Mouse (Mus musculus): ENCODE data around the gene Nptxr. TPM values are rescaled to one million over a fixed set of nuclear protein-coding genes. Genes with fewer than 3 reads are reported as not detected.
A peak's percentile ranks its signal among the peaks of the same experiment; 100 is the strongest.

Gene Nptxr
- 0.12 and 0.13 TPM in 2 replicates for polyA plus RNA-seq (2015; fragmentation: Nextera tagmentation; extraction: Ambion mirVana)

DNA sequence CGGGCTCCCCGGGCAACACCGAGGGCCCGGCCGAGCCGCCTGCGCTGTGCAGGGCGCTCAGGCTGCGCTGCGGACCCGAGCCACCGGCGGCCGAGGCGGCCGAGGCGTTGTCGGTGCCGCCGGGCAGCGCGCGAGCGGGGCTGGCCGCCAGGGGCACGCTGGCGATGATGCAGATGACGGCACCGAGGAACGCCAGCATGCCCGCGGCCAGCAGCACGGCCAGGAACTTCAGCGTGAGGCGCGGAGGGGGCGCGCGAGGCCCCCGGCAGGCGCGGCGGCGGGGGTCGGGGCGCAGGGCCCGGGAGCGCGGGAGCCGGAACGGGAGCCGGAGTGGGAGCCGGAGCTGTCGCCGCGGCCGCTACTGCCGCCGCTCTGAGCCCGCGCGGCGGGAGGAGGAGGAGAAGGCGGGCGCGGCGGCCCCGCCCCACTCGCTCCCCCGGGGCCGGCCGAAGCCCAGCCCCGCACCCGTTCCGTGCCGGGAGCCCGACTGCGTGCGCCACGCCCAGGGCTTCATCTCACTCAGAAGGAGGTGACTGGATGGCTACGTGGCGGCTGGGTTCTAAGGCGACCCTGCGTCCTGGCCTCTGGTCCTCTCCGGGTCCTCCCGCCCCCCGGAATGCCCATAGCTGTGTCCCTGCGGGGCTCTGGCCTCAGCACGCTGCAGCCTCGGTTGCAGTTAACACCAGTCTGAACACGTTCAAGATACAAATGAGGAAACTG lies at the start of gene Nptxr:
Gene Nptxr (minus strand): TSS at position 415 of the 720 bp plus-strand sequence.
- no peak within 1 kb of the TSS for H3K27ac ChIP-seq
- peaks cover 93% of the 10 kb centered on the region for H3K27me3 ChIP-seq
- H3K9ac ChIP-seq = no peak within 1 kb of the TSS; the same call in 1 of the 2 replicates
- H3K9me3 ChIP-seq (replicated peaks) = no peaks in the 10 kb centered on the region
- no peak; the same call in 1 of the 2 replicates for ATAC-seq (ENCODE audit: low read depth)
- no peaks in the 10 kb centered on the region for H3K36me3 ChIP-seq
- peak within 1 kb of the TSS; percentile 56 for H3K4me3 ChIP-seq (replicated peaks)
- WGBS (ENCODE audit: insufficient replicate concordance) = 1% methylated on average over 66 of the region's 91 CpGs
- no peak for DNase-seq
- peaks cover 8% of the 10 kb centered on the region for H3K4me1 ChIP-seq (replicated peaks)
- peak within 1 kb of the TSS; percentile 74 for H3K4me2 ChIP-seq

DNA sequence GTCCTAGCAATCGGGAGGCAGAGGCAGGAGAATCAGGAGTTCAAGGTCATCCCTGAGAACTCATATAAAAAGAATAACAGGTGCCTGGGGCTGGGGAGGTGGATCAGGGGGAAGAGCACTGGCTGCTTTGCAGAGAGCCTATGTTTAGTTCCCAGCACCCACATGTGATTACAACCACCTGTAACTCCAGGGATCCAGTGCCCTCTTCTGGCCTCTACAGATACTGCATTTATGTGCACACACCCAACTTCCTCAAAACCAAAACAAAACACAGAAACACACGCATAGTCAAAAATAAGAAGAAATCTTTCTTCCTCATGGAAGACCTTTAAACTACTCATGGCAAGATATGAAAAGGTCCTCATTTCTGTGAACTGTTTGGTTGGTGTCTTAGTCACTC lies 45.6 kb upstream of the Nptxr start:
- Histone ChIP-seq H3K4me3 (replicated peaks) (no peak overlapping the region), H3K36me3 (no peaks in the 10 kb centered on the region), H3K27ac (no peak overlapping the region), H3K27me3 (peaks cover 12% of the 10 kb centered on the region), H3K9me3 (replicated peaks) (0 out of 2 replicates have a peak, but pooled peaks cover 4% of the 10 kb centered on the region), H3K9ac (no peak overlapping the region), H3K4me2 (no peak overlapping the region), H3K4me1 (replicated peaks) (no peaks in the 10 kb centered on the region)
- DNase-seq = no peak
- 70% methylated on average over 2 of the region's 2 CpGs for WGBS (ENCODE audit: insufficient replicate concordance)
- ATAC-seq (ENCODE audit: low read depth) = no peak

DNA sequence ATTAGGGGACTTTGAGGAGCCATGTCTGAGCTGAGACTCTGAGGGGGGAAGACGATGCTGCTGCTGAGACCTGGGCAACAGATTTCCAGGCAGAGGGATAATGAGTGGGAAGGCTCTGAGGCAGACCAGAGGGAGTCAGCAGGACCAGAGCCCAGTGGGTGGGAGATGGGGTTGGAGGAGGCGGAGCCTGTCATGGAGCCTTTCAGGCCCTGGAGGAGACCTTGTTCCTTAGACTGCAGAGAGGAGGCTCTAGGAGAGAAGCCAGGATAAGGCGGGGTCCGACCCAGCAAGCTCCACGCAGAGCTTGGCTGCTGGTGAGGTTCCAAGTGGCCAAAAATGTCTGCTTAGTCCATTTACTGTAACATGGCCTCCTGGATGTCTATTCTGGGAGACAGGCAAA lies 42.5 kb upstream of the Nptxr start:
- Histone ChIP-seq H3K9me3 (replicated peaks) (0 out of 2 replicates have a peak, but pooled peaks cover 4% of the 10 kb centered on the region), H3K36me3 (no peaks in the 10 kb centered on the region), H3K4me2 (no peak overlapping the region), H3K4me3 (replicated peaks) (no peak overlapping the region), H3K9ac (no peak overlapping the region), H3K27me3 (peaks cover 18% of the 10 kb centered on the region), H3K27ac (no peak overlapping the region), H3K4me1 (replicated peaks) (no peaks in the 10 kb centered on the region)
- ATAC-seq (ENCODE audit: low read depth) (no peak), DNase-seq (no peak)
- 25% methylated on average over 5 of the region's 5 CpGs for WGBS (ENCODE audit: insufficient replicate concordance)

DNA sequence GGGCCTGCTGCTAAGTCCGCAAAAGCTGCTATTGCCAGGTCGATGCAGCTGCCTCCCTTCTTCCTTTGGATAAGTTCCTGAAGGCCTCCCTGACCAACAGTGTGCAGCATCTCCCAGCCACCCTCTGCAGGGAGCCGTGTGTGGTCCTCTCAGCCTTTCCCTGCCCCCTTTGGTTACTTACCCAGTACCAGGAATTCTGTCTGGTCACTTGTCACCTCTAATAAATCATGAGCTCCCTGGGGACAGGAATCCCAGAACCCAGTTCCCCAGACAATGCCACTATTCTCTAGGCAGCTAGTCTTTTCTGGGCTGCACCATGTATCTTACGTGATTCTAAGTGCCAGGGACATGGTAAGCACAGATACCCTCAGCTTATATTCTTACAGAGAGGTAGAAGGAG lies 41.4 kb upstream of the Nptxr start:
- H3K4me2 ChIP-seq = no peak overlapping the region
- no peak overlapping the region for H3K27ac ChIP-seq
- H3K9ac ChIP-seq = no peak overlapping the region
- 0 out of 2 replicates have a peak, but pooled peaks cover 4% of the 10 kb centered on the region for H3K9me3 ChIP-seq (replicated peaks)
- H3K4me3 ChIP-seq (replicated peaks) = no peak overlapping the region
- H3K4me1 ChIP-seq (replicated peaks) = no peaks in the 10 kb centered on the region
- no peak for ATAC-seq (ENCODE audit: low read depth)
- no peaks in the 10 kb centered on the region for H3K36me3 ChIP-seq
- peaks cover 22% of the 10 kb centered on the region for H3K27me3 ChIP-seq
- WGBS (ENCODE audit: insufficient replicate concordance) = 50% methylated on average over 4 of the region's 4 CpGs
- DNase-seq = no peak

DNA sequence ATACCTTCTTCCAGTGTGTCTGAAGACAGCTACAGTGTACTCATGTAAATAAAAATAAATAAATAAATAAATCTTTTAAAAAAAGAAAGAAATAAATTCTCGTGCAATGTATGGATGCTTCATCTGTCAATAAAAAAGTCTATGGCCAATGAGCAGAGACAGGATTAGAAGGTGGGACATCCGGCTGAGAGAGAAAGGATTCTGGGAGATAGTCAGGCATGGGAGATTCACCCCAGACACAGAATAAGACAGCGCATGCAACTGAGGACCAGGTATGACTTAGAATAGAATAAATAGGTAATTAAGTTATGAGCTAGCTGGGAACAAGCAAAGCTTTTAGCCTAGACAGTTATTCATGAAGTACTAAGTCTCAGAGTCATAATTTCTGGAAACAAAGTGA lies 38.4 kb upstream of the Nptxr start:
- Histone ChIP-seq H3K4me1 (replicated peaks) (no peaks in the 10 kb centered on the region), H3K27me3 (peaks cover 24% of the 10 kb centered on the region), H3K9me3 (replicated peaks) (no peaks in the 10 kb centered on the region), H3K9ac (no peak overlapping the region), H3K4me2 (no peak overlapping the region), H3K4me3 (replicated peaks) (no peak overlapping the region), H3K27ac (no peak overlapping the region), H3K36me3 (no peaks in the 10 kb centered on the region)
- ATAC-seq (ENCODE audit: low read depth) (no peak), DNase-seq (no peak)
- 67% methylated on average over 3 of the region's 3 CpGs for WGBS (ENCODE audit: insufficient replicate concordance)

DNA sequence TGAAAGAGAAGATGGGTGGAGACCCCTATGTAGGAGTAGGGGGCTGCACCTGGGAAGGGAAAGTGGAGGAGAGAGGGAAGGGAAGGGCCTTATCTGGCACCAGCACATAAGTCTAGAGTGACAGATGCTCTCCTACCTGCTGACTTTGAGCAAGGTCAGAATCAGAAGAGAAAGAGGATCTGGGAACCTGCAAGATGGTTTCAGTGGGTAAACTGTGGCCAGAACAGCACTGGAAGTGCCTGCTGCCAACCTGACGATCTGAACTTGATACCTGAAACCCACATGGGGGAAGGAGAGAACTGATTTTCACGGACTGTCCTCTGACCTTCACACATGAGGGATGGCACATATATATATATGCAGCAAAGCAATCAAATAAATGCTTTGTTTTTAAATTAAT lies 35.7 kb upstream of the Nptxr start:
- Histone ChIP-seq H3K4me2 (no peak overlapping the region), H3K4me1 (replicated peaks) (no peaks in the 10 kb centered on the region), H3K27me3 (peaks cover 19% of the 10 kb centered on the region), H3K27ac (no peak overlapping the region), H3K36me3 (no peaks in the 10 kb centered on the region), H3K9ac (no peak overlapping the region), H3K4me3 (replicated peaks) (no peak overlapping the region), H3K9me3 (replicated peaks) (no peaks in the 10 kb centered on the region)
- no peak for ATAC-seq (ENCODE audit: low read depth)
- no peak for DNase-seq
- WGBS (ENCODE audit: insufficient replicate concordance) = 37% methylated on average over 2 of the region's 2 CpGs

DNA sequence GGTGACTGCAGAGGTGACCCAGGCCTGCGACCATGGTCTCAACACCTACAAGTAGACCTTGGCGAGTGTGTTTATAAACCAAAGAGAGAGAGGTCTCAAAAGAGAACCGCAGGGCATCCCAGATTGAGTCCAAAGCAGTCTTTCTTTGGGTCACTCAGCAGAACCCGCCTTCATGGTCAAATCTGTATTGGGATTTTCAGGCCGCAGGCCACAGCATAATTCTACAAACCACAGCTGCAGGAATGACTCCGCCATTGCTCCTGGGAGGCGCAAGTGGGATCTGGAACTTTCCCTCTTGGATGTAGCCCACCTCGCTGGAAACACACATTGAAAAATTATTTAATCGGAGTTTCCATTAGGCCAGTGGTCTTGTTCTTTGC lies 30.3 kb upstream of the Nptxr start:
- H3K9ac ChIP-seq = no peak overlapping the region
- 0 out of 2 replicates have a peak overlapping the region, but pooled peaks have one; percentile 29 for H3K27ac ChIP-seq
- DNase-seq (no peak), ATAC-seq (ENCODE audit: low read depth) (no peak)
- peak overlapping the region; percentile 89 for H3K4me2 ChIP-seq
- H3K36me3 ChIP-seq = 0 out of 2 replicates have a peak, but pooled peaks cover 6% of the 10 kb centered on the region
- H3K27me3 ChIP-seq = peaks cover 15% of the 10 kb centered on the region
- 66% methylated on average over 9 of the region's 9 CpGs for WGBS (ENCODE audit: insufficient replicate concordance)
- 0 out of 2 replicates have a peak overlapping the region, but pooled peaks have one; percentile 77 for H3K4me3 ChIP-seq (replicated peaks)
- no peaks in the 10 kb centered on the region for H3K9me3 ChIP-seq (replicated peaks)
- H3K4me1 ChIP-seq (replicated peaks) = peaks cover 40% of the 10 kb centered on the region

DNA sequence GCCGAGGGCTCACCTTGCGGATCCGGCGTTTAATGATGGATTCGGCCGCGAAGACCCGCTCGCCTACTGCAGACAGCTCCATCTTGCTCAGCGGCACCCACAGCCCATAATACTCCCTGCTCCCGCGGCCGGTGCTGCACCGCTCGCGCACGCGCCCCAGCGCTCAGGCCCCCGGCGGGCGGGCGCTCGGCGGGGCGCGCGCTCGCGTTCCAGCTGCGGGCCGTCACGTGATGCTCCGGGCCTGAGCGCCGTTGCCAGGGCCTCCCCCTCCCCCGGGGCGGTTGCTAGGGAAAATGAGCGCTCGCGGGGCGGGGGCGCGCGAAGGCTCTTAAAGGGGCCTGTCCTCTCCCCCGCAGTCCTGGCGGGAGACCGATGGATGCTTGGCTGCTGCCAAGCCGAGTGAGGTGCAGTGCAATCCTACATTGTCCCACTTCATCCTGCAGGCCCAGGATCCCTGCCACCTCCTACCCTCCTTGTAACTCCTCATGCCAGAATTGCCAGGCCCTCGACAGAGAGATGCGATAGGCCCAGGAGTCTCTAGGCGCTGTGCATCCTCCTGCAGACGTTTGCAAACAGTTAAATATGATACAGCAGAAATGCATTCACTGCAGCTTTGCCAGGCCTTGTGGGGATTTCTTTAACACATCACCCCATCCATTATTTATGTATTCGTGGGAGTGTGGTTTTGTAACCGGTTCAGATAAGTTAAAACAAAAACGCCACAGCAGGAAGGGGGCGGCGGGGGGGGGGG lies 29.7 kb upstream of the Nptxr start, which contains the start of the genes Npcd and Cbx6:
Gene Npcd (minus strand): TSS at position 108 of the 751 bp plus-strand sequence.
Gene Cbx6 (minus strand): TSS at position 559 of the 751 bp plus-strand sequence.
- DNase-seq = peak; percentile 77
- peaks cover 15% of the 10 kb centered on the region for H3K27me3 ChIP-seq
- 0 out of 2 replicates have a peak, but pooled peaks cover 6% of the 10 kb centered on the region for H3K36me3 ChIP-seq
- H3K4me3 ChIP-seq (replicated peaks) = peak within 1 kb of the TSS; percentile 77
- H3K9ac ChIP-seq = peak within 1 kb of the TSS; percentile 85
- no peaks in the 10 kb centered on the region for H3K9me3 ChIP-seq (replicated peaks)
- 2% methylated on average over 58 of the region's 58 CpGs for WGBS (ENCODE audit: insufficient replicate concordance)
- peak; percentile 85 for ATAC-seq (ENCODE audit: low read depth)
- peaks cover 44% of the 10 kb centered on the region for H3K4me1 ChIP-seq (replicated peaks)
- H3K27ac ChIP-seq = peak within 1 kb of the TSS; percentile 66
- H3K4me2 ChIP-seq = peak within 1 kb of the TSS; percentile 89

DNA sequence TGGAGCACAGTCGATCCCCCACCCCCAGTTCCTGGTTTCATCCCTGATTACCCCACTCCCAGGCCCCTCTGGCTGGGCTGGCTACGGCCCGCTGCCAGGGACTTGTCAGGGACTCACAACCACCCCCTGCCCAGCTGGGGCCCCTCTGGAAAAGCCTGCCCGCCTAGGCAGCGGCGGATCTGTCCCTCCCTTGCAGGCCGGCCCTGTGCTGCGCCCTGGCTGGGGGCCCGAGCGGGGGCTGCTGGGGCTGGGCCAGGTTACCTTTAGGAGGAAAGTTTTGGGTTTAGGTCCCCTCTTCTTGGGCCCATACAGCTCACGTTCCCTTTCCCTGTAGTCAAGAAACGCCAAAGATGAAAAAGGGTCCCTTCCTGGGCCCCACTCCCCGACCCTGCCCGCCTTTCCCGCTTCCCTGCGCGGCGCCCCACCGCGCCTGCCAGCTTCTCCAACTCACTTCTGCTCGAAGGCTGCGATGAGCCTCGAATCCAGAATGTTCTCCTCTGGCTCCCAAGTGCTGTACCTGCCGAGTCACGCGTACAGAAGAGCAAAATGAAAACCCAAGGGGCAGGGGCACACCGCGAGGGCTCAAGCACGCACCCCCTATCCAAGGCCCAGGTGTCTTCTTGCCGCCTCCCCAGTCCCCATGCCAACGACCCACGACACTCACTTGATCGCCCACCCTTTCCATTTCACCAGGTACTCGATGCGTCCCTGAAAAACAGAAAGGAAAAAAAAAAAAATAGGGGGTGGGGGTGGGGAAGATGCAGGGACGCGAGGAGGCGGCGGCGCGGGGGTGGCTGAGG lies 28.9 kb upstream of the Nptxr start:
- no peaks in the 10 kb centered on the region for H3K9me3 ChIP-seq (replicated peaks)
- peak; percentile 41 for ATAC-seq (ENCODE audit: low read depth)
- H3K4me1 ChIP-seq (replicated peaks) = peaks cover 52% of the 10 kb centered on the region
- H3K36me3 ChIP-seq = peaks cover 12% of the 10 kb centered on the region; the same call in 1 of the 2 replicates
- WGBS (ENCODE audit: insufficient replicate concordance) = under 1% methylated on average over 41 of the region's 41 CpGs
- DNase-seq = peak; percentile 21
- H3K4me3 ChIP-seq (replicated peaks) = peak overlapping the region; percentile 77
- H3K27me3 ChIP-seq = peaks cover 10% of the 10 kb centered on the region; the same call in 1 of the 2 replicates
- H3K9ac ChIP-seq = peak overlapping the region; percentile 85
- peak overlapping the region; percentile 66 for H3K27ac ChIP-seq
- H3K4me2 ChIP-seq = peak overlapping the region; percentile 89

DNA sequence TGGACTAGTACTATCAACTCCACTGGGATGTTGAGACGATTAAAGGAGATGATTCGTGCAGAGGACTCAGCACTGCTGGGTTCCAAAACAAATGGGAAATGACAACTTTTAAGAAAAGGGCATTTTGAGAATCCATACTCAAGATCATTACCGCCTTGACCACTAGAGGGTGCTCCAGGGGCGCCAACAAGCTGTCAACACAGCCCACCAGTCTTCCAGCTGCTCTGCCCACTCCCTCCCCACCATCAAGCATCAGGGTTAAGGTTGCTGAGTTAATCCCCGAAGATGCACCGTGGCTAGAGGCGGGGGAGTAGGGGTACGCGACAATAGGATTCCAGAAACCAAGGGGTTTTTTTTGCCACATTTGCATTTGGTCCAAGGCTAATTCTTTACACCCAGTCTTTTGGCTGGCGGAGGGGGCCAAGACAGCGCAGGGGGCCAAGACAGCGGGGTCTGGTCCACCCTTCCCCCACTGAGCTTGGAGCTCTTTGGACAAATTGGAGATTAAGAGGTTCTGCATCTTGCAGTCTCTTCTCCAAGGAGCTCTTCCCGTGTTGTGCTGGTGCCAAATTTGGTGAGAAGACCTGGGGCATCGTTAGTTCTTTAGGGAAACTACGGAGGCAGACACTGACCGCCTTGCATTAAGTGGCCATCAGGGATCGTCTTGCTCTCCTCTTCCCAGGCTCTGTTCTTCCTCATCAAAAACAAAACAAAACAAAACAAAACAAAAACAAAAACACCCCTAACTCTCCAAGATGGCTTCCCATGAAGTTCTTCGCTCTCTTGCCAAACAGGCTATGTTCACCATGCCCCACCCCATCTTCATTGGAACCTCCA lies 27.7 kb upstream of the Nptxr start:
- peaks cover 19% of the 10 kb centered on the region for H3K36me3 ChIP-seq
- 0 out of 2 replicates have a peak overlapping the region, but pooled peaks have one; percentile 66 for H3K27ac ChIP-seq
- H3K9me3 ChIP-seq (replicated peaks) = no peaks in the 10 kb centered on the region
- H3K4me1 ChIP-seq (replicated peaks) = peaks cover 55% of the 10 kb centered on the region
- ATAC-seq (ENCODE audit: low read depth) = no peak
- H3K4me2 ChIP-seq = peak overlapping the region; percentile 89
- peak overlapping the region; percentile 77 for H3K4me3 ChIP-seq (replicated peaks)
- peak overlapping the region; percentile 85; the same call in 1 of the 2 replicates for H3K9ac ChIP-seq
- peaks cover 10% of the 10 kb centered on the region; the same call in 1 of the 2 replicates for H3K27me3 ChIP-seq
- WGBS (ENCODE audit: insufficient replicate concordance) = 38% methylated on average over 18 of the region's 18 CpGs
- DNase-seq = peak; percentile 60

Measured in liver, embryonic 13.5 days (tissue).